Comparison of ENCODE assay signal across 13 mouse cellular contexts in the genomic region with DNA sequence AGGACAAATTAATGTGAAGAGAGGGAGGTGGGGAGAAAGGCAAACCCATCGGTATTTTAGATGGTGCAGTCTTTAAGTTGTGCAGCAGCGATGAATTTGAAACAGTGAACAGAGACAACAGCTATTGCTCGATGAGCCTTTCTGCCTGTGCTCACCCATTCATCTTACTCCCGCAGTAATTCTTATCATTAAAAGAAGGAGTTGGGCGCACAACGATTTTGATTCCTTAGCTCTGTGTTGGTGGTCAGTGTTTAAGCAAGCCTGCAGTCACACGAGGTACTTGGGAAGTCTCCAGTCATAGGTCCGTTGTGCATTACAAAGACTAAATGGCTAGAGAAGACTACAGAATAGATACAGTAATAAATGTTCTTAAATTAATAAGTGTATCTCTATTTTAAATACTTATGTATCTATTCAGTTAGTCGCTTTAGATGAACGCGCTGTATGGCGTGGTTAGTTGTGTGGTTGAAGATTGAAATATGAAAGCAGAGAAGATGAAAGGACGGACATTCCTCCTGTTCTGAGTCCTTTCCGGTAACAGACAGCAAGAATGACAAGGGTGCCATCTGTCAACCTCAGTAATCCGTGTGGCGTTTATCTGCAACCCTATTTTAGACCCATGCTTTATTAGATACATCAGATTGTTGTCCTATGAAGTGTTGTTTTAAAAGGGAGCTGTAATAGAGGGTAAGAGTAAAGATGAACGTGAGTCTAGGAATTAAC. TPM values are rescaled to one million over a fixed set of nuclear protein-coding genes. Genes with fewer than 3 reads are reported as not detected.
DNase-seq lines count a peak whose midpoint lies in the region; ATAC-seq and TF ChIP-seq lines count a peak whose summit lies in the region.
"Had no signal": no experiment of that assay in that cellular context is flagged by ENCODE, and none has a peak within 500 bp of the region (broad histone marks: within the 10 kb centered on the region; RNA-seq: fewer than 3 reads in every experiment).

No protein-coding gene starts in this region.

- TF ChIP-seq POLR2A in cerebellum, adult 2 months (IDR thresholded peaks at IDR 0.05; ENCODE audit: borderline replicate concordance, insufficient read depth, low read length): peak; percentile 48; the same call in 1 of the 2 replicates

- intact Hi-C loops in left cerebral cortex, adult 2 months (cut with DNase I): loop anchor here (10.0 kb wide), 1 partner anchor 655 kb away; the partner anchor contains the start of gene Mfsd14a
- intact Hi-C loops in left cerebral cortex, postnatal 4 days (cut with DNase I): no loop called here

- H3K4me2 ChIP-seq in hindbrain, embryonic 14.5 days (replicated peaks): peak overlapping the region; percentile 71
- H3K4me2 ChIP-seq in neural tube, embryonic 13.5 days: peak overlapping the region; percentile 92

- peak overlapping the region; percentile 93 for H3K27ac ChIP-seq in cerebellum, adult 2 months (ENCODE audit: insufficient read depth, low read length)
- H3K27ac ChIP-seq in left cerebral cortex, adult 2 months: peak overlapping the region; percentile 45
- no peak overlapping the region for H3K27ac ChIP-seq in hindbrain, embryonic 14.5 days
- H3K27ac ChIP-seq in neural tube, embryonic 13.5 days (replicated peaks): no peak overlapping the region
- H3K27ac ChIP-seq: liver, embryonic 13.5 days had no signal

- H3K9ac ChIP-seq in hindbrain, embryonic 14.5 days: peak overlapping the region; percentile 96; the same call in 1 of the 2 replicates
- peak overlapping the region; percentile 94; the same call in 1 of the 2 replicates for H3K9ac ChIP-seq in neural tube, embryonic 13.5 days
- H3K9ac ChIP-seq: liver, embryonic 13.5 days had no signal

- DNase-seq in cerebellum, adult 2 months: peak; percentile 56 to 79
- DNase-seq in cerebellum, adult 11-12 months: no peak
- DNase-seq in left cerebral cortex, adult 2 months (ENCODE audit: extremely low spot score in 1 of 2, low spot score in 2 of 2): no peak
- DNase-seq in left cerebral cortex, postnatal 4 days: no peak
- no peak for DNase-seq in hindbrain, embryonic 14.5 days (ENCODE audit: low spot score)
- no peak for DNase-seq in adrenal gland, postnatal 36 days
- no peak for DNase-seq in kidney, postnatal 25 days
- DNase-seq: adrenal gland, adult 8-10 months; heart, postnatal 10 days; liver, embryonic 13.5 days; lung, postnatal 36 days had no signal

- H3K9me3 ChIP-seq in hindbrain, embryonic 14.5 days (ENCODE audit: control insufficient read depth, low read length): no peaks in the 10 kb centered on the region
- H3K9me3 ChIP-seq in neural tube, embryonic 13.5 days: no peaks in the 10 kb centered on the region
- H3K9me3 ChIP-seq: liver, embryonic 13.5 days had no signal

- peaks cover 10% of the 10 kb centered on the region for H3K4me1 ChIP-seq in cerebellum, adult 2 months (ENCODE audit: control insufficient read depth, insufficient read depth, low read length)
- peaks cover 29% of the 10 kb centered on the region for H3K4me1 ChIP-seq in hindbrain, embryonic 14.5 days (replicated peaks; ENCODE audit: control insufficient read depth, insufficient read depth, low read length)
- H3K4me1 ChIP-seq in neural tube, embryonic 13.5 days (replicated peaks): peaks cover 29% of the 10 kb centered on the region

- 20% methylated on average over 17 of the region's 17 CpGs for WGBS in cerebellum, adult 2 months
- 80% methylated on average over 17 of the region's 17 CpGs for WGBS in hindbrain, embryonic 14.5 days
- 76% methylated on average over 17 of the region's 17 CpGs for WGBS in neural tube, embryonic 13.5 days

- TF ChIP-seq CTCF in cerebellum, adult 2 months (IDR thresholded peaks at IDR 0.05; ENCODE audit: borderline replicate concordance, insufficient read depth, low read depth, low read length): no peak
- TF ChIP-seq CTCF in left cerebral cortex, adult 2 months (IDR thresholded peaks at IDR 0.05): no peak

- H3K27me3 ChIP-seq in cerebellum, adult 2 months (ENCODE audit: control insufficient read depth, insufficient read depth, low read length): no peaks in the 10 kb centered on the region
- no peaks in the 10 kb centered on the region for H3K27me3 ChIP-seq in hindbrain, embryonic 14.5 days (ENCODE audit: control insufficient read depth, insufficient read depth, low read length)
- no peaks in the 10 kb centered on the region for H3K27me3 ChIP-seq in neural tube, embryonic 13.5 days
- H3K27me3 ChIP-seq: liver, embryonic 13.5 days had no signal

- H3K4me3 ChIP-seq in cerebellum, adult 2 months (replicated peaks; ENCODE audit: insufficient read depth, low read depth, low read length): peak overlapping the region; percentile 87
- peak overlapping the region; percentile 95 for H3K4me3 ChIP-seq in left cerebral cortex, adult 2 months
- H3K4me3 ChIP-seq in hindbrain, embryonic 14.5 days (replicated peaks; ENCODE audit: low read length): peak overlapping the region; percentile 89
- H3K4me3 ChIP-seq in neural tube, embryonic 13.5 days: peak overlapping the region; percentile 90
- H3K4me3 ChIP-seq: liver, embryonic 13.5 days had no signal

- no peak for ATAC-seq in hindbrain, embryonic 14.5 days (ENCODE audit: low FRiP score)
- ATAC-seq in neural tube, embryonic 13.5 days (ENCODE audit: low read depth): no peak
- ATAC-seq: intestine, postnatal 0 days had no signal

- peaks cover 5% of the 10 kb centered on the region; the same call in 1 of the 2 replicates for H3K36me3 ChIP-seq in hindbrain, embryonic 14.5 days (replicated peaks; ENCODE audit: control insufficient read depth, insufficient read depth)
- no peaks in the 10 kb centered on the region for H3K36me3 ChIP-seq in neural tube, embryonic 13.5 days
- H3K36me3 ChIP-seq: liver, embryonic 13.5 days had no signal

RNA-seq across cellular contexts. Expression of gene Extl2, which starts 2.5 kb away (rescaled TPM):
- 67.8 and 70.0 TPM in 2 replicates for polyA plus RNA-seq in cerebellum, adult 2 months (2012; rRNA removed)
- total RNA-seq in left cerebral cortex, adult 2 months (2021): 10 to 100 TPM; 70.4 to 73.0 TPM
- total RNA-seq in left cerebral cortex, postnatal 4 days (2021): 10 to 100 TPM; 31.9 to 35.2 TPM
- 43.7 and 48.0 TPM in 2 replicates for polyA plus RNA-seq in hindbrain, embryonic 14.5 days (2014; fragmentation: Nextera tagmentation; extraction: Ambion mirVana)
- 33.0 and 36.1 TPM in 2 replicates for polyA plus RNA-seq in neural tube, embryonic 13.5 days (2015; fragmentation: Nextera tagmentation; extraction: Ambion mirVana)
- 10 to 100 TPM; 11.9 to 25.7 TPM for total RNA-seq in adrenal gland, postnatal 36 days (2021)

RNA-seq across cellular contexts. Expression of gene Slc30a7, which starts 2.6 kb away (rescaled TPM):
- polyA plus RNA-seq in cerebellum, adult 2 months (2012; rRNA removed): 13.7 and 14.3 TPM in 2 replicates
- total RNA-seq in left cerebral cortex, adult 2 months (2021): 10 to 100 TPM; 22.3 to 25.3 TPM
- total RNA-seq in left cerebral cortex, postnatal 4 days (2021): 10 to 100 TPM; 37.5 to 45.8 TPM
- polyA plus RNA-seq in hindbrain, embryonic 14.5 days (2014; fragmentation: Nextera tagmentation; extraction: Ambion mirVana): 19.5 and 22.5 TPM in 2 replicates
- polyA plus RNA-seq in neural tube, embryonic 13.5 days (2015; fragmentation: Nextera tagmentation; extraction: Ambion mirVana): 15.0 and 18.9 TPM in 2 replicates
- total RNA-seq in adrenal gland, postnatal 36 days (2021): 10 to 100 TPM; 31.9 to 42.0 TPM

Comparison
In these comparisons a context has a peak if more than half of its experiments do, and no peak if none do; other contexts are left out.
1. DNase-seq: peak in cerebellum, adult 2 months (2 of 2); none in cerebellum, adult 11-12 months (single experiment), left cerebral cortex, adult 2 months (0 of 2), left cerebral cortex, postnatal 4 days (single experiment), hindbrain, embryonic 14.5 days (single experiment), adrenal gland, postnatal 36 days (0 of 2) and kidney, postnatal 25 days (0 of 2).
2. H3K27ac ChIP-seq: peak in cerebellum, adult 2 months (single experiment) and left cerebral cortex, adult 2 months (single experiment); none in hindbrain, embryonic 14.5 days (single experiment) and neural tube, embryonic 13.5 days (single experiment).
3. Peak in every context shown above with its lines, with median percentiles within 50 percentile points of each other: H3K4me3 ChIP-seq.